Mouse (Mus musculus) layer of hippocampus, postnatal 25 days (tissue): ENCODE data around the gene Zbtb20. TPM values are rescaled to one million over a fixed set of nuclear protein-coding genes. Genes with fewer than 3 reads are reported as not detected.

Source experiments
- DNase-seq, 2 experiments: peaks; one replicate each; pipeline ENCODE4 v3.0.0; 2022; ENCODE audit warnings: mixed read lengths in 2 of 2, low spot score in 1 of 2; ENCODE audit errors: extremely low spot score in 1 of 2
- total RNA-seq, 2 experiments: library from RNA; stranded (reverse); gene quantifications; 2 replicates each; pipeline ENCODE4 v1.2.3; 2021

Zbtb20 gene
- total RNA-seq, 2 experiments from 2014 or later: 251 to 334 TPM

GRCm38 (mm10) chr16:43619277-43619676 is 743.6 kb downstream of the Zbtb20 start:
- DNase-seq: no peak

GRCm38 (mm10) chr16:43620359-43620758 is 744.7 kb downstream of the Zbtb20 start:
- DNase-seq: no peak

- no peak for DNase-seq
These were observed 747.8 kb downstream of the Zbtb20 start for GRCm38 (mm10) chr16:43623315-43624000.

- no peak for DNase-seq
These were observed 749.2 kb downstream of the Zbtb20 start for GRCm38 (mm10) chr16:43624876-43625275.

- no peak for DNase-seq
These were observed 749.6 kb downstream of the Zbtb20 start for GRCm38 (mm10) chr16:43625289-43625688.

- no peak for DNase-seq
These were observed 750.3 kb downstream of the Zbtb20 start for GRCm38 (mm10) chr16:43625956-43626355.

GRCm38 (mm10) chr16:43628662-43629061 is 753.0 kb downstream of the Zbtb20 start:
- DNase-seq: no peak

GRCm38 (mm10) chr16:43631758-43632157 is 756.1 kb downstream of the Zbtb20 start:
- no peak for DNase-seq

- no peak for DNase-seq
These were observed 758.4 kb downstream of the Zbtb20 start for GRCm38 (mm10) chr16:43634037-43634436.

- DNase-seq: no peak
These were observed 761.6 kb downstream of the Zbtb20 start for GRCm38 (mm10) chr16:43637241-43637640.

GRCm38 (mm10) chr16:43638406-43639049 is 762.8 kb downstream of the Zbtb20 start:
- no peak for DNase-seq

GRCm38 (mm10) chr16:43641230-43641629 is 765.5 kb downstream of the Zbtb20 start:
- DNase-seq: no peak

- DNase-seq: no peak
These were observed 770.2 kb downstream of the Zbtb20 start for GRCm38 (mm10) chr16:43645879-43646278.

- DNase-seq: no peak
These were observed 771.3 kb downstream of the Zbtb20 start for GRCm38 (mm10) chr16:43646943-43647342.

- no peak for DNase-seq
These were observed 772.0 kb downstream of the Zbtb20 start for GRCm38 (mm10) chr16:43647641-43648040.

- no peak for DNase-seq
These were observed 774.8 kb downstream of the Zbtb20 start for GRCm38 (mm10) chr16:43650355-43651080.

GRCm38 (mm10) chr16:43653288-43653687 is 777.6 kb downstream of the Zbtb20 start:
- no peak for DNase-seq

GRCm38 (mm10) chr16:43654269-43654668 is 778.6 kb downstream of the Zbtb20 start:
- no peak for DNase-seq

GRCm38 (mm10) chr16:43655183-43655787 is 779.6 kb downstream of the Zbtb20 start:
- no peak for DNase-seq

GRCm38 (mm10) chr16:43661576-43661975 is 785.9 kb downstream of the Zbtb20 start:
- no peak for DNase-seq
